Comparison of ENCODE assay signal across 8 mouse cellular contexts in genomic region chr14:57797991-57798931, GRCm38 (mm10). TPM values are rescaled to one million over a fixed set of nuclear protein-coding genes. Genes with fewer than 3 reads are reported as not detected.
A peak's percentile ranks its signal among the peaks of the same experiment; 100 is the strongest.
DNase-seq lines count a peak whose midpoint lies in the region; ATAC-seq lines count a peak whose summit lies in the region.

TSS of gene Sap18 (plus strand) at chr14:57798180.

- peak within 1 kb of the TSS; percentile 91 for H3K4me3 ChIP-seq in heart, embryonic 10.5 days
- H3K4me3 ChIP-seq in kidney, embryonic 15.5 days (replicated peaks) = peak within 1 kb of the TSS; percentile 84

- peak within 1 kb of the TSS; percentile 79 for H3K4me2 ChIP-seq in kidney, embryonic 15.5 days

- H3K4me1 ChIP-seq in heart, embryonic 10.5 days = peaks cover 9% of the 10 kb centered on the region; the same call in 1 of the 2 replicates
- H3K4me1 ChIP-seq in kidney, embryonic 15.5 days = peaks cover 22% of the 10 kb centered on the region

- peak within 1 kb of the TSS; percentile 83 for H3K9ac ChIP-seq in kidney, embryonic 15.5 days

- H3K9me3 ChIP-seq in heart, embryonic 10.5 days = no peaks in the 10 kb centered on the region
- H3K9me3 ChIP-seq in kidney, embryonic 15.5 days (replicated peaks) = no peaks in the 10 kb centered on the region

- peak within 1 kb of the TSS; percentile 95 for H3K27ac ChIP-seq in heart, embryonic 10.5 days
- H3K27ac ChIP-seq in kidney, embryonic 15.5 days = peak within 1 kb of the TSS; percentile 82

- DNase-seq in B cell, adult 2 months = peak; percentile 97 to 98
- peak; percentile 99 for DNase-seq in brain, adult 2 months (ENCODE audit: low read depth, low spot score)
- peak; percentile 99 for DNase-seq in heart, embryonic 10.5 days (ENCODE audit: low spot score)
- peak; percentile 99 for DNase-seq in liver
- DNase-seq in spleen, postnatal 4 days (ENCODE audit: low spot score in 2 of 2) = peak; percentile 97 to 98

- peaks cover 24% of the 10 kb centered on the region for H3K36me3 ChIP-seq in heart, embryonic 10.5 days
- peaks cover 29% of the 10 kb centered on the region for H3K36me3 ChIP-seq in kidney, embryonic 15.5 days

- H3K27me3 ChIP-seq in heart, embryonic 10.5 days (ENCODE audit: insufficient read depth, poor library complexity, severe bottlenecking) = no peaks in the 10 kb centered on the region
- no peaks in the 10 kb centered on the region for H3K27me3 ChIP-seq in kidney, embryonic 15.5 days

- peak; percentile 97 for ATAC-seq in erythroblast, adult 5-6 weeks (replicated peaks; ENCODE audit: low FRiP score, poor library complexity, severe bottlenecking)
- ATAC-seq in kidney, embryonic 15.5 days (replicated peaks; ENCODE audit: low FRiP score) = peak; percentile 97
- peak; percentile 100 for ATAC-seq in monocyte, adult 5-6 weeks (replicated peaks; ENCODE audit: insufficient number of reproducible peaks, low FRiP score, low TSS enrichment, poor library complexity, severe bottlenecking)

- WGBS in heart, embryonic 10.5 days = under 1% methylated on average over 99 of the region's 99 CpGs
- under 1% methylated on average over 94 of the region's 99 CpGs for WGBS in kidney, embryonic 15.5 days

RNA-seq across cellular contexts. Expression of gene Sap18, which starts in this region (rescaled TPM):
- 35.7 and 47.8 TPM in 2 replicates for total RNA-seq in erythroblast, adult 5-6 weeks (2015; ENCODE audit: low replicate concordance)
- total RNA-seq in erythroblast, adult 5-6 weeks (2017; ENCODE audit: low replicate concordance) = 4.3 and 16.0 TPM in 2 replicates
- 19.8 and 24.1 TPM in 2 replicates for polyA plus RNA-seq in heart, embryonic 10.5 days (2016; fragmentation: Nextera tagmentation; extraction: Ambion mirVana)
- 25.0 and 28.5 TPM in 2 replicates for polyA plus RNA-seq in kidney, embryonic 15.5 days (2015; fragmentation: Nextera tagmentation; extraction: Ambion mirVana)
- total RNA-seq in monocyte, adult 5-6 weeks (2017) = 24.4 to 33.4 TPM (median 31.7 TPM) in 3 replicates

Comparison
In these comparisons a context has a peak if more than half of its experiments do, and no peak if none do; other contexts are left out.
1. Peak in every context shown above with its lines: DNase-seq, ATAC-seq, H3K4me3 ChIP-seq and H3K27ac ChIP-seq.